Mouse (Mus musculus) urinary bladder, adult 18-20 months (tissue): Measurements from ENCODE around the gene Morf4l1.
"Not testable (repeated sequence)": the region's sequence is repeated elsewhere in the genome, so short reads cannot be mapped to it uniquely, and the experiment has no call there.

Experiments
- DNase-seq, 2 experiments: peaks; one replicate each; pipeline ENCODE4 v3.0.0; 2022; ENCODE audit warnings: low spot score in 2 of 2, mixed read lengths in 2 of 2

Gene Morf4l1

GRCm38 (mm10) chr9:90113651-90114566 lies 665 bp downstream of the Morf4l1 start:
- peak; percentile 84 to 90 for DNase-seq

DNA sequence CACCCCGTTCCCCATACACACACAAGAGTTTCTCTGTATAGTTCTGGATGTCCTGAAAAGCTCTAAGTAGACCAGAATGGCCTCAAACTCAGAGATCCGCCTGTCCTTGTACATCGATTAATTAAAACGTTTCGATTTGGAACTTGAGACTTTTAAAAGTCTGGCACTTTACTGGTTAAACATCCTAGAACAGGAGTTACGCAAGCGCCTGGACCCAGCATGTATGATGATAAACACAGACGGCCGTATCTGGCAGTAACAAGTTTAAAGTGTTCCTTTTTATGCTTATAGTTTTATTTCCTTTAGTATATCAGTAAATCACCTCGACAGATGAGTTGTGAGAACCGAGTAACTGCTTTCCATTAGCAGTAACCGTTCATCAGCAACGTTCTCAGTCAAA lies 1.4 kb downstream of the Morf4l1 start:
- no peak for DNase-seq

- DNase-seq, result no peak
Measured at GRCm38 (mm10) chr9:90109386-90109785, 5.2 kb downstream of the Morf4l1 start.

- no peak for DNase-seq
Measured at GRCm38 (mm10) chr9:90108272-90108671, 6.3 kb downstream of the Morf4l1 start.

GRCm38 (mm10) chr9:90106915-90107314 lies 7.7 kb downstream of the Morf4l1 start:
- no peak for DNase-seq

- no peak for DNase-seq
Measured at GRCm38 (mm10) chr9:90105462-90105861, 9.1 kb downstream of the Morf4l1 start.

DNA sequence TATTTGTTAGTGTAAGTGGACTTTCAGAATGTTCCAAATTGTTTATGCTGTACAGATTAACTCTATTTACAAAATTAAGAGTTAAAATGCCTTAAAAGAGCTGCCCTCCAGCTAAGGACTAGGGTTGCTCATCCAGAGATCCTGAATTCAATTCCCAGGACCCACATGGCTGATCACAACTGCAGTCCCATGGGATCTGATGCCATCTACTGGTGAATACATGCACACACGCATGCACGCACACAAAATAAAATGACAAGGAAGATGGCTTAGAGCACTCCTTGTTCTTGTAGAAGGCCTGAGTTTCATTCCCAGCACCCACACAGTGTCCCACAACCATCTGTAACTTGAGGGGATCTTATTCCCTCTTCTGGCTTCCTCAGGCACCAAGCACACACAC lies 13.8 kb downstream of the Morf4l1 start:
- no peak for DNase-seq

DNA sequence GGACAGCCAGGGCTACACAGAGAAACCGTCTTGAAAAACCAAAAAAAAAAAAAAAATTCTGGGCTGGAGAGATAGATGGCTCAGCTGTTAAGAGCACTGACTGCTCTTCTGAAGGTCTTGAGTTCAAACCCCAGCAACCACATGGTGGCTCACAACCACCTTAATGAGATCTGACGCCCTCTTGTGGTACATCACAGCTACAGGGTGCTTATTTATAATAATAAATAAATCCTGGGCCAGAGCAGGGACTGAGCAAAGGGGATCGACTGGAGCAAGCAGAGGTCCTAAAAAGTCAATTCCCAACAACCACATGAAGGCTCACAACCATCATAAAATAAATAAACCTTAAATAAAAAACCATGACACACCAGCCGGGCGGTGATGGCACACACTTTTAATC lies 15.6 kb downstream of the Morf4l1 start:
- DNase-seq, result no peak

GRCm38 (mm10) chr9:90089339-90090104 lies 25.1 kb downstream of the Morf4l1 start:
- DNase-seq, result no peak

DNA sequence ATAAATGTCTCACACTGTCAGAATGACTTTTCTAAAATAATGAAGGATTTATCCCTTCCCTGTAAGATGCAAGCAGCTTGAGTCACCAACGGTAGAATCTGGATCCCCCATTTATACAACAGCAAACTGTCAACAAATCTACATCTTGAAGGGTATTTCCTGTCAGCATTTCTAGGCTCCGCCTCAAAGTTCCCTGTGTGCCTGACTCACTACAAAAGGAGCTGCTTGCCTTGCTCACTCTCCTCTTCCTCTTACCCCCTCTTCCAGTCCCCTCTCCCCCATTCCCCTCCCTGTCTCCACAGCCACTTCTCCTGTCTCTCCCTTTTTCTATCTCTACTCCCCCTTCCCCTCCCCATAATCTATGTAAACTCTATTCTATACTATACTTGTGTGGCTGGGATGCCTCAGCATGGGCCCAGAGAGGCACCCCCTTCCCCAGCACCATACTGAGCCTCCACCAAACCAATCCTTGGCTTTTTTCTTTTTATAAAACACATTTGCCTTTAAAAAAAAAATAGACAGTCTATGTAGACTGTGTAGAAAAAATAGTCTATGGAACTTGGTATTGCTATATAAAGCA lies 26.6 kb downstream of the Morf4l1 start:
- no peak for DNase-seq

- DNase-seq, result no peak
Measured at GRCm38 (mm10) chr9:90084766-90085468, 29.7 kb downstream of the Morf4l1 start.

DNA sequence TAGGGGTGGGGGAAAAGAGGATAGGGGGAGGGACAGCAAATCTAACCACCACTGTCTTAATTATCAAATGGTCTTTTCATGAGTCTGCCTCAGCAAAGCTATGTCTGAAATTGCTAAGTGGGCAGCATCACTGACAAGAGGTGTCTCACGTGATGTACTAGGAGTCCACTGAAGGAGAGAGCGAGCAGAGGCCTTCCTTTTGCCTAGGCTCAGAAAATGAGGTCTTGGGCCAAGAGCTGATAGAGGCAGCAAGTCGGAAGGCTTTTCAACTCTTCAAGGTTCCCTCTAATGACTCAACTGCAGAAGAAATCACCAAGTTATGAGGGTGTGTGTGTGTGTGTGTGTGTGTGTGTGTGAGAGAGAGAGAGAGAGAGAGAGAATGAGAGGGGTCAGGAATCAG lies 30.4 kb downstream of the Morf4l1 start:
- no peak for DNase-seq

GRCm38 (mm10) chr9:90082992-90083391 lies 31.6 kb downstream of the Morf4l1 start:
- no peak for DNase-seq

DNA sequence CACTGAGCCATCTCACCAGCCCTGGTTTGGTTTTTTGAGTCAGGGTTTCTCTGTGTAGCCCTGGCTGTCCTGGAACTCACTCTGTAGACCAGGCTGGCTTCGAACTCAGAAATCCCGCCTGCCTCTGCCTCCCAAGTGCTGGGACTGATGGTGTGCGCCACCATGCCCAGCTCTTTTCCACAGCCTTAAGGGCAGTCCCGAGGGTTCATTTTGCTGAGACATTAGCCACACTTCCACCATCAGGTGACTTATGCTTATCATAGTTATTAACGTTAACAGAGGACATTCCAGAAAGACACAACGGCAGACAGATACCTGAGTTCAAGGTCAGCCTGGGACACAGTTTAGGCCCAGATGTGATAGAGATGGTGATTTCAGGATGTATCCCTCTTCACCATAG lies 32.6 kb downstream of the Morf4l1 start:
- not testable (repeated sequence) for DNase-seq

DNA sequence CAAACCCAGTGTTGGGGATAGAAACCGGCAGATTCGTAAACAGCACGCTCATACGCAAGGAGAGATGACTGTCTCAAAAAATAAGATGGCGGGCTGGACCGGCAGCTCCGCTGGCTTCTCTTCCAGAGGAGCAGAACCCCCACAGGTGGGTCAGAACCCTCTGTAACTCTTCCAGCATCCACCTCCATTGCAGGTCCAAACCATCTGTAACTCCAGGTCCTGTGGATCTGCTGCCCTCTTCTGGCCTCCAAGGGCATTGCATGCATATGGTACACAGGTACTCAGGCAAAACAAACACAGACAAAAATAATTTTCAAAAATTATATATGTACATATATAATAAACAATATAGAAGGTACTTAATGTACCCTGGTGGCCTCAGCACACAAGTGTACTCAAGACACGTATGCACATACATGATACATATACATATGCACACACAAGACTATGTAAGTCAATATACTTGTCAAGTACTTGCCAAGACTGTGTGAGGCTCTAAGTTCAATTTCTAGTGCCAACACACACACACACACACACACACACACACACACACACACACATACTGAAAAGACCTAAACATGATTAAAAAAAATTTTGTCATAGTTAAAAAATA lies 37.6 kb downstream of the Morf4l1 start:
- DNase-seq, result peak; percentile 62 to 68

GRCm38 (mm10) chr9:90076131-90076530 lies 38.4 kb downstream of the Morf4l1 start:
- DNase-seq, result no peak

GRCm38 (mm10) chr9:90075336-90075735 lies 39.2 kb downstream of the Morf4l1 start:
- DNase-seq, result no peak

DNA sequence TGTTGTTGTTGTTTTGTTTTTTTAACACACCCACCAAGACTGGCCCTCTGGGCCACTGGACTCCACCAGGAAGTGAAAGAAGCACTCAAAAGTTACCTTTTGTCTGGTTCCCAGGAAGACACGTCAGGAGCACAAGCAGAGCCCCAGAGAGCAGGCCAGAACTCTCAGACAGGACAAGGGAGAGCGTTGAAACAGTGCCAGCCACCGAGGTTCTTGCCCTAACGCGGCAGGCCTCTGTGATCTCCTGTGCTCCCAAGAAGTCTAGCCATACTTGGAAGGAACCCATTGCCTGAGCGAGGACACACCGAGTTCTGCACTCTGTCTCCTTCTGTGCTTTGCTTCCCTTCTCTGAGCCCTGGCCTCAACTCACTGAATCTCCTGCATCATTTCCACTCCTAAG lies 44.4 kb downstream of the Morf4l1 start:
- DNase-seq, result peak; percentile 35 to 36

DNA sequence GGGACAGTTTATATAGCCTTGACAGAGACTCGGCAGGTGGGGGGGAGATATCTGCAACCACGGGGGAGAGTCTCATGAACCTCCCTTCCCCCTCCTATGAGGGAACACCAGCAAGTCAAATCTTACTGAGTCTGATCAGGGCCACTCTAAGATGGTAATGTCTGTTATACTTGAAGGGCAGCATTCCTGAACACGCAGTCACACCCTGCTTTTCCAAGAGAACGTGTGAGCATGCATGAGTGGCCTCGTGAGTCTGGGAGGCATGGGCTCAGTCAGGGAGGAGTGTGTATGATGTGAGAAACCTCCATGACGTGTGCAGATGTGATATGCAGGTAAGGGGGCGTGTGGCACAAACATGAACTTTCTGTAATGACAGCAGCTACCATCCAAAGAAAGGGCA lies 45.1 kb downstream of the Morf4l1 start:
- peak; percentile 34 to 74 for DNase-seq

DNA sequence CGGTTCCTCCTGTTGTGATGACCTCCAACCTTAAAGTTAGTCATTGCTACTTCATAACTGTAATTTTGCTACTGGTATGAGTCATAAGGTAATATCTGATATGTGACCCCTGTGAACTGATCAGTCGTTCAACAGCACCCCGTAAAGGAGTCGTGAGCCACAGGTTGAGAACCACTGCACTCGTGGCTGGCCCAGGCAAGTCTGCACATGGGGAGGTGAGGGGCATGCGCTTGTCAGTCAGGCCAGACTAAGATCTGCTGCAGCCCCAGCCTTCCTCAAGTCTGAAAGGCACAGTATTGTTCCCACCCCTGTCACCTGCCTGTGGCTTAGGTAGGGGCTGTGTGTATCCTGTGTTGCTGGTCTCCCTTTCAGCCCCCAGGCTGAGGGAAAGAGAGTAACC lies 45.8 kb downstream of the Morf4l1 start:
- DNase-seq, result peak; percentile 37 to 71

GRCm38 (mm10) chr9:90067341-90067740 lies 47.2 kb downstream of the Morf4l1 start:
- no peak for DNase-seq
